Mouse (Mus musculus): ENCODE measurements around the gene Alg9.

DNA sequence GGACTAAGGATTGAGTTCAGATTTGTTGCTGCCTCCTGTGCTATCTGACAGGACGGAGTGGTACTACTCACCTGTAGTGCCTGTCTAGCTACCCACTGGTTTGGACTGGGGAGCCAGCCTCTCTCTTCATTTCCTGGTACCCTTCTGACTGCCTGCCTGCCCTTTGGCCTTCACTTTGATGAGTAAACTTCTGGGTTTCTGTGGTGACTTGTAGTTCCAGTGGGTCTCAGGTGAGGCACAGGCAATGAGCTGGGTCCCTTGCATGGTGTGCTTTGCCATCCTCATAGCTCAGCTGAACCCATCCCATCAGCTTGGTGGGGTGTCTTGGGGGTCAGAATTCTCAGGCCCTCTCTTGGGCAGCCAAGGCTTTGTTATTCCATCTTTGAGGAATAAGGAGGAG lies 112.1 kb downstream of the Alg9 start:
- TF ChIP-seq CTCF (conservative IDR thresholded peaks at IDR 0.05; ENCODE audit: low read length) (no peak), POU5F1 (IDR thresholded peaks at IDR 0.05; ENCODE audit: borderline replicate concordance, low read length) (no peak)

Data from E14TG2a.4 (cell line).